Mouse (Mus musculus): Measurements from ENCODE around the gene Gucd1. TPM values are rescaled to one million over a fixed set of nuclear protein-coding genes. Genes with fewer than 3 reads are reported as not detected.
"Not testable (repeated sequence)": the region's sequence is repeated elsewhere in the genome, so short reads cannot be mapped to it uniquely, and the experiment has no call there.

The Gucd1 gene
- polyA plus RNA-seq, 1 experiment from 2014 or later: 21.1 TPM

DNA sequence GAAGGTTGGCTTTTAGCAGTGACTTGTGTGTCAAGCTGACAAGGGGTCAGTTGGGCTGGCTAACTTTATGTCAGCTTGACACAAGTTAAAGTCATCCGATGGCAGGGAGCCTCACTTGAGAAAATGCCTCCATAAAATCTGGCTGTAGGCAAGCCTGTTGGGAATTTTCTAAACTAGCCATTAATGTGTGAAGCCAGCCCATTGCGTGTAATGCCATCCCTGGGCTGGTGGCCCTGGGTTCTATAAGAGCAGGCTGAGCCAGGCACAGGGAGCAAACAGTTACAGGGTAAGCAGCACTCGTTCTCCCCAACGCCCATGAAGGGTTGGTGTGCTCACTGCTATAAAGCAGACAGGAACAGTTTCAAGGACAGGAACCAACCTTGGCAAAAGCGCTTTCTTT, 35.5 kb downstream of the Gucd1 start:
- Histone ChIP-seq H3K27ac (no peak overlapping the region), H3K4me3 (no peak overlapping the region), H3K4me1 (no peaks in the 10 kb centered on the region), H3K27me3 (no peaks in the 10 kb centered on the region), H3K4me2 (no peak overlapping the region), H3K9ac (no peak overlapping the region), H3K36me3 (ENCODE audit: poor library complexity, severe bottlenecking) (no peaks in the 10 kb centered on the region), H3K9me3 (replicated peaks) (no peaks in the 10 kb centered on the region)
- ATAC-seq: no peak
- WGBS: 93% methylated on average over 5 of the region's 5 CpGs

DNA sequence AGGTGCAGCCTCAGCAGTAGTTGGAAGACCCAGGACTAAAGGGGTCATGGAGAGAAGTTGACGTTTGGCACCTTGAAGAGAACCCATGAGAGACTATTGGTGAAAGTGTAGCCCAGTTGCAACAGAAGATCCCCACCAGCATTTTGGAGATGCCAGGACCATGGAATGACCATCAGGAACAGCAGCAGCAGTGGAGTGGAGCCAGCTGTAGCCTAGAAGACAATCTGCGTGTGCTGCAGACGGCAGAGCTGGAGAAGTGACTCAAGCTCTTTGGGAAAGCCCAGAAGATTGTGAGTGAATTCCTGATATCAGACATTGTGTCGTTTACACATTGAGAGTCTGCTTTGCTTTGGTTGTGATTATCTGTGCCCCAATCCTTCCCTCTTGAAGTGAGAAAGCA, 36.1 kb downstream of the Gucd1 start:
- no peak overlapping the region for H3K27ac ChIP-seq
- H3K9ac ChIP-seq: no peak overlapping the region
- H3K9me3 ChIP-seq (replicated peaks): no peaks in the 10 kb centered on the region
- H3K4me3 ChIP-seq: no peak overlapping the region
- no peaks in the 10 kb centered on the region for H3K4me1 ChIP-seq
- no peak for ATAC-seq
- H3K27me3 ChIP-seq: no peaks in the 10 kb centered on the region
- 89% methylated on average over 4 of the region's 4 CpGs for WGBS
- H3K4me2 ChIP-seq: no peak overlapping the region
- no peaks in the 10 kb centered on the region for H3K36me3 ChIP-seq (ENCODE audit: poor library complexity, severe bottlenecking)

DNA sequence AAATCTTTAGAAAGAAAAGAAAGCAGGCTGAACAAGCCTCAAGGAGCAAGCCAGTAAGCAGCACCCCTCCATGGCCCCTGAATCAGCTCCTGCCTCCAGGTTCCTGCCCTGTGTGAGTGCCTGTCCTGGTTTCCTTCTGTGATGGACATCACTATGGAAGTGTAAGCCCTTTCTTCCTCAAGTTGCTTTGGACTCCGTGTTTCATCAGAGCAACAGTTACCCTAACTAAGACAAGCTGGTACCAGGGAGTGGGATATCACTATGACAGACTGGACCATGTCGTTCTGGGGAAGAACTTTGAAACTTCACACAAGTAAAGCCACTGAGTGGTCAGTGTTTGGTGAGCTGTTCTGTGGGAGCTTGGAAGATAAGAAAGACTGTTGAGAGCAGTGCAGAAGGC, 37.8 kb downstream of the Gucd1 start:
- Histone ChIP-seq H3K9ac (no peak overlapping the region), H3K4me2 (no peak overlapping the region), H3K4me3 (no peak overlapping the region), H3K9me3 (replicated peaks) (no peaks in the 10 kb centered on the region), H3K27me3 (no peaks in the 10 kb centered on the region), H3K36me3 (ENCODE audit: poor library complexity, severe bottlenecking) (no peaks in the 10 kb centered on the region), H3K4me1 (0 out of 2 replicates have a peak, but pooled peaks cover 2% of the 10 kb centered on the region), H3K27ac (no peak overlapping the region)
- ATAC-seq: no peak
- 87% methylated on average over 2 of the region's 2 CpGs for WGBS

DNA sequence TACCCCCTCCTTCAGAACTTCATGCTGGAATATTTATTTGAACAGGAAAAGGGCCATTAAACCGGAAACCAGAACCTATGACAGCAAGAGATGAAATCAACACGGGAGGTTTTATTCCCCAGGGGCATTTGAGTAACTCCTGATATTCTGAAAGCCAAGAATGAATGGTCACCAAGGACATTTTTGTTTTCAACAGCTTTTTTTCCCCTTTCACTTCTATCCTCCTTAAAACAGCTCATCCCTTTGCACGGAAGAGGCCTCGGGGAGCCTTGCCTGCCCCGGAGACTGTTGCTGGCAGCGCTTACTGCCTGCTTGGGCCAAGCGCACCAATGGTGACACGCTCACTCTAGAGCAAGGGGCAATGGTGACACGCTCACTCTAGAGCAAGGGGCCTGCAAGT, 40.7 kb downstream of the Gucd1 start:
- H3K4me3 ChIP-seq: no peak overlapping the region
- no peaks in the 10 kb centered on the region for H3K36me3 ChIP-seq (ENCODE audit: poor library complexity, severe bottlenecking)
- H3K27ac ChIP-seq: no peak overlapping the region
- no peak overlapping the region for H3K9ac ChIP-seq
- H3K4me1 ChIP-seq: 0 out of 2 replicates have a peak, but pooled peaks cover 7% of the 10 kb centered on the region
- H3K4me2 ChIP-seq: no peak overlapping the region
- no peaks in the 10 kb centered on the region for H3K9me3 ChIP-seq (replicated peaks)
- H3K27me3 ChIP-seq: no peaks in the 10 kb centered on the region
- no peak for ATAC-seq
- 88% methylated on average over 9 of the region's 9 CpGs for WGBS

DNA sequence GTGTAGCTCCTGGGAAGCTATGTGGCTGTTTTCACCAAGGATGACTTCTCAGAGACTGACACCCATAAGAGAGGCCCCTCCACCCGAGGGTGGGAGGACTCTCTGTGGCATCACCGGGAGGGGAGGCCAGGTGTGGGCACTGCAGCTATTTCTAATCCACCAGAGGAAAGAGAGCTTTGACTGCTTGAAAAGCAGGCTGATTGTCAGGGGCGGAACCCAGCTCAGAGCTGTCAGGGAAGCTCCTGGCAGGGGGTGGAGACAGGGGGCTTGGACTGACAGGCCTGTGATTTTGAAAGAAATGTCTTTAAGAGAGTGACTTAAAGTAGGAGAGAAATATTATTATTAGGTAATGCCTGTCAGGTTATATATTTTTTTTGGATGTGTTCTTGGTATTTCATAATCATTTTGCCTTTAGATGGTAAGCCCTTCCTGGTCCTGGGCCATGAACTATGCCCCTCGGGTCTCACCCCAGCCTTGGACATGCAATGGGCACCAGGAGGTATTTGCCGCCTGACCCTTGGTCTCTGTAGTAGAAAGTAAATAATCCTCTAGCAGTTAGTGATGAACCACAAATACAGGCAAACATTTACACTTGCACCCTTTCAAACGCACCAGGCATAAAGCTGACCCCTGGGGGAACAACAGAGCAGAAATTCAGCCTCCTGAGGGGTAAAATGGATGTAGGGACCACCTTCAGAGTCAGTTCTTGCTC, 42.5 kb downstream of the Gucd1 start:
- ATAC-seq: peak; percentile 58
- not testable (repeated sequence) for H3K4me2 ChIP-seq; H3K9me3 ChIP-seq (replicated peaks); H3K4me1 ChIP-seq; H3K36me3 ChIP-seq (ENCODE audit: poor library complexity, severe bottlenecking); H3K27me3 ChIP-seq; H3K9ac ChIP-seq; H3K4me3 ChIP-seq
- WGBS: 32% methylated on average over 5 of the region's 6 CpGs
- 0 out of 2 replicates have a peak overlapping the region, but pooled peaks have one; percentile 32 for H3K27ac ChIP-seq

DNA sequence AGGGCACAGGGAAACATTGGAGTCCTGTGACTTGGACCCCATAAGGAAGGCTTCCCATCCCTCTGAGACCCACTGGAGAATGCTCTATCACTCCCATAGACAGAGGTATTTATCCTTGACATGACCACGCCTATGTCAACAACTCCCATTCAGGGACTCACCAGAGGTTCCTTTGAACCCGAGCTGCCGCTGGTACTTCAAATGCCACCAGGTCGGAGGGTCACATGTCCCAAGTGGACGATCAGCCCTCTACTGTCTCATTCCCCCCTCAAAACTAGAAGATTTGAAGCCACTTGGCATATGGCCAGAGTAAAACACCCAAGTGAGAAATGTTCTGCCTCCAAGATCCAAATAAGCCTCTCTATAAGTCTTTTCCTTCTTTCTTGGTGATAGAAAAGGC, 43.2 kb downstream of the Gucd1 start:
- no peaks in the 10 kb centered on the region for H3K27me3 ChIP-seq
- peak overlapping the region; percentile 32; the same call in 1 of the 2 replicates for H3K27ac ChIP-seq
- H3K4me1 ChIP-seq: 0 out of 2 replicates have a peak, but pooled peaks cover 7% of the 10 kb centered on the region
- no peak overlapping the region for H3K4me2 ChIP-seq
- H3K9ac ChIP-seq: no peak overlapping the region
- H3K36me3 ChIP-seq (ENCODE audit: poor library complexity, severe bottlenecking): no peaks in the 10 kb centered on the region
- H3K9me3 ChIP-seq (replicated peaks): no peaks in the 10 kb centered on the region
- ATAC-seq: no peak
- no peak overlapping the region for H3K4me3 ChIP-seq
- 55% methylated on average over 5 of the region's 5 CpGs for WGBS

DNA sequence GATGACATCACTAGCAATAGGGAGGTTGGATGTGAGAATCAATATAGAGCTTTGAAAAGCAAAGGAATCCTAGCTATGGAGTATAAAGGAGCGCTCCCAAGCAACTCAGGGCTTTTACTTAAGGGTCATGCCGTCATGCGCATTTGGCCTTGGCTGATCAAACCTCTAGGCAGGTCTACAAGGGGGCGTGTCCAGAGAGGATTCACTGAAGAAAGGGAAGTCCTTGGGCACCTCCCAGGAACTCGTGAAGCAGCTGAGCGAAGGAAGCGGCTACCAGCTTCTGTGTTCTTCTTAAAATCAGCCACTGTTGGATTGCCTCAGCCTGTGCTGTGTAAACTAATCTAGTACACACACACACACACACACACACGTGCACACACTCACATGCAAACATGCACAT, 44.4 kb downstream of the Gucd1 start:
- Histone ChIP-seq H3K4me1 (0 out of 2 replicates have a peak, but pooled peaks cover 7% of the 10 kb centered on the region), H3K36me3 (ENCODE audit: poor library complexity, severe bottlenecking) (no peaks in the 10 kb centered on the region), H3K27ac (no peak overlapping the region), H3K27me3 (no peaks in the 10 kb centered on the region), H3K4me2 (no peak overlapping the region), H3K9ac (no peak overlapping the region), H3K9me3 (replicated peaks) (no peaks in the 10 kb centered on the region), H3K4me3 (no peak overlapping the region)
- WGBS: 73% methylated on average over 8 of the region's 8 CpGs
- ATAC-seq: no peak

DNA sequence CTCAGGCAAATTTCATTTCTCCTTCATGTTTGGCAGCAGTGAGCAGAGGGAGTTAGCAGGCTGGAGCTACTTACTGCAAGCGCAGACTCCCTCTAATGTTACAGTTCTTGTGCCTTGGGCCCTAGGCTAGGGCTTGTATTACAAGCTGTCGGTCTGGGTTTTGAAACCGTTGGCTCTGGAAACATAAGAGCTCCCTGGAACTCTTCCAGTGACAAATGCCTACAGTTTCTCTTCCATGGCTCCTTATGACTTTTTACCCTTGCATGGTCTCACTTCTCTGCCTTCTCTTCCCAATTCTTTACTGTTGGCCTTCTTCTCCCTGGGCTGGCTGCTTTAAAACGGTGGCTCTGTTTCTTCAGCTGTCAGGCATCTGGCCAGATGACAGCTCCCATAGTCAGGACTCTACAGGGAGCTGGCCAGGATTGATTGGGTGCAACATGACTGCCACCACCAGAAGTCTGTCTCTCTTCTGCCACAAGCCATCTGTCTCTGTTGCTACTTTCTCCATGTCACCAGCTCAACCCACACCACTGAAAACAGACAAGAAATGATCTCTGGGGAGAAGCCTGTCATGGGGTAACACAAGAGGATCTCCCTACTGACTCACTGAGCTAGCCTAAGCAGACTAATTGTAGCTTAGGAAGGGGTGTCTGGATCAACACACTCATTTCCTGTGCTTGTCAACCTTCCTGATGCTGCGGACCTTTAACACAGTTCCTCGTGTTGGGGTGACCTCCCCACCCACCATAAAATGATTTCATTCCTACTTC, 51.8 kb downstream of the Gucd1 start:
- no peaks in the 10 kb centered on the region for H3K4me1 ChIP-seq
- no peaks in the 10 kb centered on the region for H3K9me3 ChIP-seq (replicated peaks)
- no peak overlapping the region for H3K4me3 ChIP-seq
- ATAC-seq: no peak
- H3K27ac ChIP-seq: no peak overlapping the region
- H3K27me3 ChIP-seq: no peaks in the 10 kb centered on the region
- 84% methylated on average over 6 of the region's 6 CpGs for WGBS
- no peak overlapping the region for H3K4me2 ChIP-seq
- H3K36me3 ChIP-seq (ENCODE audit: poor library complexity, severe bottlenecking): no peaks in the 10 kb centered on the region
- H3K9ac ChIP-seq: no peak overlapping the region

DNA sequence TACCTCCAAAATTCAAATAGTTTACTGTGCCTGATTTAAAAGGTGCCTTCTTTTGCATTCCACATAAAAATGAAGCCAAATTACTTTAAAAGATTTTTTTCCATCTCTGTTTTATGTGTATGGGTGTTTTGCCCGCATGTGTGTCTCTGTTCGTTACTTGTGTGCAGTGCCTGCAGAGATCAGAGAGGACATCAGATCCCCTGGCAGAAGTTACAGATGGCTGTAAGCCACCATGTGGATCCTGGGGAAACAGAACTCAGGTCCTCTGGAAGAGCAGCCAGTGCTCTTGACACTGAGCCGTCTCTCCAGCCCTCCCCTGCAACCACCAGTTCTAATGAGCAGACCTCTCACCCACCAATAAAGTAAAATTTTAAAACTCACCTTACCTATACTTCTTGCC, 55.0 kb downstream of the Gucd1 start:
- Histone ChIP-seq H3K4me2 (no peak overlapping the region), H3K27ac (no peak overlapping the region), H3K9ac (no peak overlapping the region), H3K4me3 (no peak overlapping the region), H3K27me3 (no peaks in the 10 kb centered on the region), H3K4me1 (no peaks in the 10 kb centered on the region), H3K36me3 (ENCODE audit: poor library complexity, severe bottlenecking) (no peaks in the 10 kb centered on the region), H3K9me3 (replicated peaks) (no peaks in the 10 kb centered on the region)
- ATAC-seq: no peak
- WGBS: 92% methylated on average over 3 of the region's 3 CpGs

DNA sequence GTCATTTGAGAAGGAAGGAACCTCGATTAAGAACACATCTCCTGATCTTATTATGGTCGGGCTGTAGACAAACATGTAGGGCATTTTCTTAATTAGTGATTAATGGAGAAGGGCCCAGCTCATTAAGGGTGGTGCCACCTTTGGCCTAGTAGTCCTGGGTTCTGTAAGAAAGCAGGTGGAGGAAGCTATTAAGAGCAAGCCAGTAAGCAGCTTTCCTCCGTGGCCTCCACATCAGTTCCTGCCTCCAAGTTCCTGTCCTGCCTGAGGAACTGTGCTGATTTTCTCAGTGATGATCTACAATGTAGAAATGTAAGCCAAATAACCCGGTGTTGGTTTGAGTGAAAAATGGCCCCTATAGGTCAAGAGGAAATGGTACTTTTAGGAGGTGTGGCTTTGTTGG, 59.4 kb downstream of the Gucd1 start:
- WGBS: 84% methylated on average over 4 of the region's 4 CpGs
- H3K36me3 ChIP-seq (ENCODE audit: poor library complexity, severe bottlenecking): no peaks in the 10 kb centered on the region
- no peak overlapping the region for H3K9ac ChIP-seq
- H3K4me3 ChIP-seq: no peak overlapping the region
- H3K27ac ChIP-seq: no peak overlapping the region
- no peak for ATAC-seq
- no peaks in the 10 kb centered on the region for H3K27me3 ChIP-seq
- H3K4me1 ChIP-seq: no peaks in the 10 kb centered on the region
- H3K9me3 ChIP-seq (replicated peaks): no peaks in the 10 kb centered on the region
- H3K4me2 ChIP-seq: no peak overlapping the region

DNA sequence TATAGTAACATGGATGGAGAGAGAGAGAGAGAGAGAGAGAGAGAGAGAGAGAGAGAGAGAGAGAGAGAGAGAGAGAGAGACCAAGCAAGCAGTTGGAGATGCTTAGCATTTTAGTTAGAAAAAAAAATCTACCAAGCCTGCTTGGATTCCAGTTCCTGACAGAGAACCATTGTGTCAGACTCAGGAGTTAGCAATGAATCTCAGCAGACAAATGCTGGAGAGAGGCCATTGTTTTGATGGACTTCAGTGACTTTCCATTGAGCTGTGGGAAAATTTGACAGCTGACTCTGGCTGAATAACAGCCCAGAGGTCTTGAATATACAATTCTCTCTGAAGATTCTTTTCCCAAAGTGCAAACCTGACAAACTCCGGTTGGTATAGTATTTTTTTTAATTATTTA, 59.9 kb downstream of the Gucd1 start:
- Histone ChIP-seq H3K36me3 (ENCODE audit: poor library complexity, severe bottlenecking) (no peaks in the 10 kb centered on the region), H3K27me3 (no peaks in the 10 kb centered on the region), H3K4me1 (no peaks in the 10 kb centered on the region), H3K9ac (no peak overlapping the region), H3K27ac (no peak overlapping the region), H3K4me2 (no peak overlapping the region), H3K9me3 (replicated peaks) (no peaks in the 10 kb centered on the region), H3K4me3 (no peak overlapping the region)
- WGBS: 80% methylated on average over 1 of the region's 1 CpGs
- no peak for ATAC-seq

DNA sequence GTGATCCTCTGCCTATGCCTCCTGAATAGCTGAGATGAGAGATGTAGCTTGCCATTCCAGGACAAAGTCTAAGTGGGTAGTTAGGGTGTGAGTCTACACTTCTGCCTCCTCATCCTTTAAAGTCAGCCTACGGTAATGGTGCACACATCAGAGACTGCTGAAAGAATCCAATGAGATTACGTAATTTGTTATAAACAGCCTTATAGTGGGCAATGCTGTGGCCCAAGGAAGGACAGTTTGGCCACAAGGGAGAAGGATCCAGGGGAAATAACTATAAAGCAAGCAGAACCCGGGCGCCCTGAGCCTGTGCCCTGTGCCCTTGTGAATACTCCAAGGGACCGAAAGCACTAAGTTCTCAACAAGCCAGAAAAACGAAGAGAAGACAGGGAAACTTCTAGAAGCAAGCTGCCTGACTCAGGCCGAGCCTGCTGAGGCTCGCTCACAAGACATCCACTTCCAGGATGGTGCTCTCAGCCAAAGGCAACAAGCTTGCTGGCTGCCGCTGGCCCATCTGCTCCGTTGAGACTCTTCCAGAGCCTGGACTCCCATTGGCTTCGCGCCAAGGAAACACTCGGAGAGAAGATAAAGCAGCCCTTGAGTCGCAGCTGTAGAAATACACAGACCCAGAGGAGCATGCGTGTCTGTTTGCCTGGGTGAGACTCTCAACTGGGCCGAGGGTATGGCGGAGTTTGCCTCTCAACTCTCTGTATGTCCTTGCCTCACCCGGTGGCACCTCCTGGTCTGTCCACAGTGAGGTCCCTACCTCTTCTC, 61.5 kb downstream of the Gucd1 start:
- H3K4me1 ChIP-seq; H3K36me3 ChIP-seq (ENCODE audit: poor library complexity, severe bottlenecking); H3K27me3 ChIP-seq; H3K9me3 ChIP-seq (replicated peaks); H3K4me2 ChIP-seq; H3K9ac ChIP-seq; H3K4me3 ChIP-seq: not testable (repeated sequence)
- peak; percentile 91 for ATAC-seq
- WGBS: 73% methylated on average over 14 of the region's 18 CpGs
- 0 out of 2 replicates have a peak overlapping the region, but pooled peaks have one; percentile 10 for H3K27ac ChIP-seq

Data from forebrain, embryonic 13.5 days (tissue).